Mouse (Mus musculus) small intestine, adult 10 weeks (tissue): ENCODE data around the gene Tssk6. TPM values are rescaled to one million over a fixed set of nuclear protein-coding genes. Genes with fewer than 3 reads are reported as not detected.

Experiments
- polyA plus RNA-seq: library from polyadenylated mRNA; stranded (reverse); fragments of 350-450 nt; fragmentation: Illumina TruSeq; extraction: RNeasy Lipid Tissue Mini Kit (QIAGEN cat#74804); gene quantifications from one replicate; pipeline ENCODE4 v1.2.3, GENCODE M21; 2014; ENCODE audit warnings: low replicate concordance

Tssk6 gene
- not detected for polyA plus RNA-seq

GRCm38 (mm10) chr8:69902163-69903062, at the start of gene Tssk6, which contains the start of the genes Ndufa13 and Yjefn3:
TSS of gene Tssk6 (plus strand) at chr8:69902184.
TSS of gene Ndufa13 (minus strand) at chr8:69902558.
TSS of gene Yjefn3 (minus strand) at chr8:69902712.

GRCm38 (mm10) chr8:69887289-69888243, 14.4 kb upstream of the Tssk6 start, which contains the start of gene Cilp2:
TSS of gene Cilp2 (minus strand) at chr8:69887687.

Other genes with a start within 250 kb of the Tssk6 start
- gene Zfp964, start 247.7 kb upstream of the Tssk6 start, polyA plus RNA-seq: 4.9 TPM
- 53.1 TPM for gene Zfp869, start 191.5 kb upstream of the Tssk6 start, polyA plus RNA-seq
- 15.6 TPM for gene Zfp963, start 152.2 kb upstream of the Tssk6 start, polyA plus RNA-seq
- 1.3 TPM for gene Gm20422, start 127.3 kb upstream of the Tssk6 start, polyA plus RNA-seq
- 0.78 TPM for gene Atp13a1, start 111.0 kb upstream of the Tssk6 start, polyA plus RNA-seq
- 28.8 TPM for gene Zfp866, start 111.0 kb upstream of the Tssk6 start, polyA plus RNA-seq
- 6.5 TPM for gene Gmip, start 93.5 kb upstream of the Tssk6 start, polyA plus RNA-seq
- gene Lpar2, start 79.8 kb upstream of the Tssk6 start, polyA plus RNA-seq: 0.85 TPM
- 1.4 TPM for gene Pbx4, start 69.7 kb upstream of the Tssk6 start, polyA plus RNA-seq
- not detected for gene Cilp2, start 14.5 kb upstream of the Tssk6 start, polyA plus RNA-seq
- gene Ndufa13, start 374 bp downstream of the Tssk6 start, polyA plus RNA-seq: not detected
- not detected for gene Yjefn3, start 528 bp downstream of the Tssk6 start, polyA plus RNA-seq
- 5.5 TPM for gene Gatad2a, start 94.2 kb downstream of the Tssk6 start, polyA plus RNA-seq
- gene Mau2, start 140.6 kb downstream of the Tssk6 start, polyA plus RNA-seq: 8.8 TPM
- gene Sugp1, start 140.6 kb downstream of the Tssk6 start, polyA plus RNA-seq: 5.9 TPM
- gene Tm6sf2, start 170.7 kb downstream of the Tssk6 start, polyA plus RNA-seq: 30.1 TPM
- gene Hapln4, start 181.3 kb downstream of the Tssk6 start, polyA plus RNA-seq: 0.15 TPM
- not detected for gene Ncan, start 218.7 kb downstream of the Tssk6 start, polyA plus RNA-seq
- gene Nr2c2ap, start 229.1 kb downstream of the Tssk6 start, polyA plus RNA-seq: 0.37 TPM
- 0.33 TPM for gene Rfxank, start 237.0 kb downstream of the Tssk6 start, polyA plus RNA-seq
- 2.0 TPM for gene Borcs8, start 237.3 kb downstream of the Tssk6 start, polyA plus RNA-seq
- not detected for gene Mef2b, start 237.5 kb downstream of the Tssk6 start, polyA plus RNA-seq